Comparison of ENCODE assay signal across 8 mouse cellular contexts in genomic region chr19:28679291-28679775, GRCm38 (mm10). TPM values are rescaled to one million over a fixed set of nuclear protein-coding genes. Genes with fewer than 3 reads are reported as not detected.
DNase-seq lines count a peak whose midpoint lies in the region; ATAC-seq and TF ChIP-seq lines count a peak whose summit lies in the region.

No protein-coding gene starts in this region.

- H3K4me2 ChIP-seq in heart, embryonic 12.5 days = peak overlapping the region; percentile 96
- peak overlapping the region; percentile 97 for H3K4me2 ChIP-seq in limb, embryonic 12.5 days
- peak overlapping the region; percentile 97 for H3K4me2 ChIP-seq in neural tube, embryonic 11.5 days (ENCODE audit: low read depth)

- peak overlapping the region; percentile 63 for H3K9ac ChIP-seq in heart, embryonic 12.5 days
- peak overlapping the region; percentile 69 for H3K9ac ChIP-seq in limb, embryonic 12.5 days (replicated peaks)
- peak overlapping the region; percentile 48 for H3K9ac ChIP-seq in neural tube, embryonic 11.5 days (ENCODE audit: low read length)

- H3K27ac ChIP-seq in heart, embryonic 12.5 days (ENCODE audit: poor library complexity, severe bottlenecking) = no peak overlapping the region
- peak overlapping the region; percentile 83 for H3K27ac ChIP-seq in forebrain, embryonic 10.5 days
- H3K27ac ChIP-seq in limb, embryonic 12.5 days = peak overlapping the region; percentile 31; the same call in 1 of the 2 replicates
- H3K27ac ChIP-seq in neural tube, embryonic 11.5 days (ENCODE audit: low read depth, low read length) = no peak overlapping the region

- H3K36me3 ChIP-seq in heart, embryonic 12.5 days = no peaks in the 10 kb centered on the region
- H3K36me3 ChIP-seq in E14TG2a.4 (ENCODE audit: insufficient read depth, low read length) = no peaks in the 10 kb centered on the region
- H3K36me3 ChIP-seq in forebrain, embryonic 10.5 days (replicated peaks) = no peaks in the 10 kb centered on the region
- no peaks in the 10 kb centered on the region for H3K36me3 ChIP-seq in limb, embryonic 12.5 days
- H3K36me3 ChIP-seq in neural tube, embryonic 11.5 days (ENCODE audit: control insufficient read depth, insufficient read depth, low read length) = no peaks in the 10 kb centered on the region

- no peak for ATAC-seq in heart, embryonic 12.5 days (ENCODE audit: insufficient number of reproducible peaks, low FRiP score)
- ATAC-seq in limb, embryonic 12.5 days (ENCODE audit: insufficient number of reproducible peaks, insufficient read depth, low FRiP score, low TSS enrichment, low read depth) = no peak; the same call in 1 of the 2 replicates
- no peak for ATAC-seq in neural tube, embryonic 11.5 days (ENCODE audit: insufficient read depth, low FRiP score, low TSS enrichment)

- TF ChIP-seq CTCF in E14TG2a.4 (conservative IDR thresholded peaks at IDR 0.05; ENCODE audit: low read length) = no peak

- no peak for DNase-seq in heart, postnatal 4 days
- DNase-seq in forebrain, embryonic 10.5 days (ENCODE audit: extremely low spot score, low spot score) = no peak
- DNase-seq in neural tube, embryonic 11.5 days (ENCODE audit: low spot score) = peak; percentile 30
- DNase-seq in ovary, postnatal 10 days (ENCODE audit: low spot score) = no peak
- no peak for DNase-seq in c-Kit-positive CD71-positive TER-119-positive erythroid progenitor cells, embryonic 14.5 days (ENCODE audit: low spot score)

- H3K27me3 ChIP-seq in heart, embryonic 12.5 days (replicated peaks) = peaks cover 16% of the 10 kb centered on the region; the same call in 1 of the 2 replicates
- peaks cover 53% of the 10 kb centered on the region for H3K27me3 ChIP-seq in E14TG2a.4 (ENCODE audit: insufficient read depth, low read length)
- H3K27me3 ChIP-seq in forebrain, embryonic 10.5 days (ENCODE audit: poor library complexity, severe bottlenecking) = peaks cover 70% of the 10 kb centered on the region
- H3K27me3 ChIP-seq in limb, embryonic 12.5 days = peaks cover 45% of the 10 kb centered on the region
- H3K27me3 ChIP-seq in neural tube, embryonic 11.5 days (ENCODE audit: control insufficient read depth, insufficient read depth, low read length) = peaks cover 27% of the 10 kb centered on the region

- WGBS in heart, embryonic 12.5 days = 0% methylated on average over 28 of the region's 28 CpGs
- WGBS in forebrain, embryonic 10.5 days = under 1% methylated on average over 28 of the region's 28 CpGs
- WGBS in limb, embryonic 12.5 days = under 1% methylated on average over 28 of the region's 28 CpGs
- WGBS in neural tube, embryonic 11.5 days = under 1% methylated on average over 28 of the region's 28 CpGs

- H3K9me3 ChIP-seq in heart, embryonic 12.5 days (replicated peaks) = no peaks in the 10 kb centered on the region
- H3K9me3 ChIP-seq in E14TG2a.4 (ENCODE audit: low read length) = no peaks in the 10 kb centered on the region
- H3K9me3 ChIP-seq in forebrain, embryonic 10.5 days = no peaks in the 10 kb centered on the region
- H3K9me3 ChIP-seq in limb, embryonic 12.5 days = no peaks in the 10 kb centered on the region
- no peaks in the 10 kb centered on the region for H3K9me3 ChIP-seq in neural tube, embryonic 11.5 days (ENCODE audit: control insufficient read depth, low read length)

- H3K4me3 ChIP-seq in heart, embryonic 12.5 days = peak overlapping the region; percentile 75
- peak overlapping the region; percentile 82 for H3K4me3 ChIP-seq in E14TG2a.4 (replicated peaks; ENCODE audit: low read length)
- H3K4me3 ChIP-seq in forebrain, embryonic 10.5 days = peak overlapping the region; percentile 72
- peak overlapping the region; percentile 62 for H3K4me3 ChIP-seq in limb, embryonic 12.5 days (replicated peaks)
- peak overlapping the region; percentile 53 for H3K4me3 ChIP-seq in neural tube, embryonic 11.5 days (ENCODE audit: low read depth, low read length)

- peaks cover 14% of the 10 kb centered on the region for H3K4me1 ChIP-seq in heart, embryonic 12.5 days (replicated peaks)
- H3K4me1 ChIP-seq in E14TG2a.4 (replicated peaks; ENCODE audit: low read depth, low read length) = peaks cover 44% of the 10 kb centered on the region
- H3K4me1 ChIP-seq in forebrain, embryonic 10.5 days = peaks cover 39% of the 10 kb centered on the region
- H3K4me1 ChIP-seq in limb, embryonic 12.5 days (replicated peaks) = peaks cover 25% of the 10 kb centered on the region
- peaks cover 15% of the 10 kb centered on the region for H3K4me1 ChIP-seq in neural tube, embryonic 11.5 days (ENCODE audit: control insufficient read depth, insufficient read depth, low read length)

RNA-seq across cellular contexts. Expression of gene Glis3, which starts 0.5 kb away (rescaled TPM):
- polyA plus RNA-seq in heart, embryonic 12.5 days (2016; fragmentation: Nextera tagmentation; extraction: Ambion mirVana) = 0.72 and 1.7 TPM in 2 replicates
- total RNA-seq in heart, postnatal 4 days (2021) = 1 to 10 TPM; 2.1 to 2.3 TPM
- polyA plus RNA-seq in forebrain, embryonic 10.5 days (2016; fragmentation: Nextera tagmentation; extraction: Ambion mirVana) = 1.9 and 3.9 TPM in 2 replicates
- 3.8 TPM in 2 replicates for polyA plus RNA-seq in limb, embryonic 12.5 days (2016; fragmentation: Nextera tagmentation; extraction: Ambion mirVana)
- 1.6 TPM in 2 replicates for polyA plus RNA-seq in neural tube, embryonic 11.5 days (2014; fragmentation: Nextera tagmentation; extraction: Ambion mirVana)

Comparison
In these comparisons a context has a peak if more than half of its experiments do, and no peak if none do; other contexts are left out.
1. H3K27ac ChIP-seq: peak in forebrain, embryonic 10.5 days (single experiment) and limb, embryonic 12.5 days (single experiment); none in heart, embryonic 12.5 days (single experiment) and neural tube, embryonic 11.5 days (single experiment).
2. Peak in every context shown above with its lines, with median percentiles within 50 percentile points of each other: H3K4me2 ChIP-seq, H3K4me3 ChIP-seq and H3K9ac ChIP-seq.